Mouse (Mus musculus) ES-Bruce4 (cell line): ENCODE measurements around the gene Med25. TPM values are rescaled to one million over a fixed set of nuclear protein-coding genes. Genes with fewer than 3 reads are reported as not detected.

Experiments used
- H3K27ac ChIP-seq: 2 replicates; pipeline ENCODE4 v1.5.1; 2012; ENCODE audit warnings: low read length, inconsistent platforms; ENCODE audit not compliant: insufficient read depth
- H3K27me3 ChIP-seq: 2 replicates; pipeline ENCODE4 v1.6.1; 2012; ENCODE audit warnings: mild to moderate bottlenecking, low read length, inconsistent platforms; ENCODE audit not compliant: control insufficient read depth, poor library complexity, insufficient read depth, severe bottlenecking
- H3K36me3 ChIP-seq: 2 replicates; pipeline ENCODE4 v1.6.1; 2012; ENCODE audit warnings: inconsistent platforms, mild to moderate bottlenecking, low read length, moderate library complexity; ENCODE audit not compliant: control insufficient read depth, poor library complexity, insufficient read depth, severe bottlenecking
- H3K4me1 ChIP-seq: one replicate; pipeline ENCODE4 v1.8.1; 2011; ENCODE audit warnings: low read length; ENCODE audit not compliant: control insufficient read depth, insufficient read depth
- H3K4me3 ChIP-seq: 2 replicates; pipeline ENCODE4 v1.5.1; 2011; ENCODE audit warnings: low read depth, mild to moderate bottlenecking, low read length
- H3K9ac ChIP-seq: 2 replicates; pipeline ENCODE4 v1.6.1; 2012; ENCODE audit warnings: low read depth, mild to moderate bottlenecking, inconsistent platforms; ENCODE audit not compliant: poor library complexity, severe bottlenecking
- H3K9me3 ChIP-seq: replicated peaks from 2 replicates; pipeline ENCODE4 v1.6.1; 2012; ENCODE audit warnings: mild to moderate bottlenecking, low read length, inconsistent platforms; ENCODE audit not compliant: control insufficient read depth, poor library complexity, insufficient read depth, severe bottlenecking
- CTCF ChIP-seq: IDR thresholded peaks from one replicate; pipeline ENCODE4 v1.8.1; 2011; ENCODE audit warnings: low read depth, low read length
- EP300 ChIP-seq: IDR thresholded peaks from 2 replicates; pipeline ENCODE4 v1.6.1; 2011; ENCODE audit warnings: low read depth, low read length; ENCODE audit not compliant: insufficient read depth
- POLR2A ChIP-seq: IDR thresholded peaks from one replicate; pipeline ENCODE4 v1.8.1; 2011; ENCODE audit warnings: low read length; ENCODE audit not compliant: insufficient read depth
- polyA plus RNA-seq: library from polyadenylated mRNA; stranded (reverse); fragments of >200 nt; gene quantifications from 2 replicates; pipeline ENCODE4 v1.2.4, GENCODE M21; 2011; ENCODE audit warnings: low read depth; ENCODE audit not compliant: missing spikeins, insufficient read depth, insufficient read length

Gene Med25
- polyA plus RNA-seq, 1 experiment, result 54.0 TPM

GRCm38 (mm10) chr7:44857042-44857552 is 35.4 kb downstream of the Med25 start, which contains the start of gene Pnkp:
TSS of gene Pnkp (plus strand) at chr7:44857139.
- Histone ChIP-seq H3K9me3 (no peaks in the 10 kb centered on the region), H3K27ac (peak within 1 kb of the TSS; percentile 74), H3K36me3 (no peaks in the 10 kb centered on the region), H3K4me3 (peak within 1 kb of the TSS; percentile 82), H3K4me1 (no peaks in the 10 kb centered on the region), H3K27me3 (no peaks in the 10 kb centered on the region), H3K9ac (peak within 1 kb of the TSS; percentile 85)
- TF ChIP-seq POLR2A (peak; percentile 25), CTCF (no peak), EP300 (0 out of 2 replicates have a peak, but pooled peaks have one; percentile 3)

DNA sequence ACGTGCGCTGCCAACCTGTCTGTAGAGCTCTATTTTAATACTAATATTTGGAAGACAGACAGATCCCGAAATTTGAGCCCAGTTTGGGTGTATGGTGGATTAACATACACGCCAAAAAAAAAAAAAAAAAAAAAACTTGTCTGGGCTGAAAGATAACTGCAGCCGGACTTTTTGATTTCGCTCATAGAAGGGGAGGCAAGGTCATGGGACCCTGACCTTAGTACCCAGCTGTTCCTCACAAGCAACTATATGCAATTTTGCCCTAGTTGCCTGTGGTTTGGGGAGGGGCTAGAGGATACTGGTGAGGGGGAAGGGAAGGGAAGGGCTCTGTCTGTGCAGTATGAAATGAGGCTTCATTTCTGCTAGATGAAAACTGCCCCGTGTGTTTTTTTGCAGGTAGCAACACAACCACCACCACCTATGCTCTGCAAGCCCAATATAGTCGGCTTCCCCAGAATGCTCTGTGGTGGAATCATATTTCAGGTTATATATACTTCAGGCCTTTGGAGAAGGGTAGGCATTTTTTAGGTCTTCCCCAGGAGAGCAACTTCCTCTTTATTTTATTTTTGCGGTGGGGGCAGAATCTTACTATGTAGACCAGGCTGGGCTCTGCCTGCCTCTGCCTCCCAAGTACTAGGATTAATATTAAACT is 36.1 kb downstream of the Med25 start:
- H3K9ac ChIP-seq, result peak overlapping the region; percentile 85
- no peaks in the 10 kb centered on the region for H3K4me1 ChIP-seq

DNA sequence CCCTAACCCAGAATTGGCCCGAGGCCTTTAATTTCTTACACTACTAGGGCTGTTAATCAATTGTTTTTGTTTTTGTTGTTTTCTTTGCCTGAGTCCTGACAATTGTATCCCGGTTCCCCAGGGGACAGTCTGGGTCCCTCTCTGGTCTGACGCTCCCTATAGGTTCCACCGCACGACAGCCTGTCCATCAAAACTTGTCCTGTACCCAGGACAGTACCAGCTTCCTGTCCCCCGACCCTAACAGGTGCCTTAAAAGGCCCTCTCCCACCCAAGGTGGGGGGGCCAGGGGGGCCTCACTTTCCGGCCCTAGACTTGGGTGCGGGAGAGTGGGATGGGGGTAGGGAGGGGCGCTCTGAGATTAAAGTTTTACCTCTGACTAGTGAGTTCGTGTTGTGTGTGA is 37.5 kb downstream of the Med25 start:
- Histone ChIP-seq H3K27ac (peak overlapping the region; percentile 28), H3K36me3 (no peaks in the 10 kb centered on the region), H3K27me3 (no peaks in the 10 kb centered on the region), H3K9ac (peak overlapping the region; percentile 35), H3K4me1 (no peaks in the 10 kb centered on the region), H3K9me3 (no peaks in the 10 kb centered on the region), H3K4me3 (peak overlapping the region; percentile 77; the same call in 1 of the 2 replicates)
- no peak for TF ChIP-seq CTCF
- no peak for TF ChIP-seq EP300
- no peak for TF ChIP-seq POLR2A

More for the DNA sequence above, 36.1 kb downstream of the Med25 start:
- TF ChIP-seq POLR2A (no peak), CTCF (no peak), EP300 (no peak)
- Histone ChIP-seq H3K36me3 (no peaks in the 10 kb centered on the region), H3K27me3 (no peaks in the 10 kb centered on the region), H3K27ac (peak overlapping the region; percentile 74; the same call in 1 of the 2 replicates), H3K4me3 (peak overlapping the region; percentile 82), H3K9me3 (no peaks in the 10 kb centered on the region)

DNA sequence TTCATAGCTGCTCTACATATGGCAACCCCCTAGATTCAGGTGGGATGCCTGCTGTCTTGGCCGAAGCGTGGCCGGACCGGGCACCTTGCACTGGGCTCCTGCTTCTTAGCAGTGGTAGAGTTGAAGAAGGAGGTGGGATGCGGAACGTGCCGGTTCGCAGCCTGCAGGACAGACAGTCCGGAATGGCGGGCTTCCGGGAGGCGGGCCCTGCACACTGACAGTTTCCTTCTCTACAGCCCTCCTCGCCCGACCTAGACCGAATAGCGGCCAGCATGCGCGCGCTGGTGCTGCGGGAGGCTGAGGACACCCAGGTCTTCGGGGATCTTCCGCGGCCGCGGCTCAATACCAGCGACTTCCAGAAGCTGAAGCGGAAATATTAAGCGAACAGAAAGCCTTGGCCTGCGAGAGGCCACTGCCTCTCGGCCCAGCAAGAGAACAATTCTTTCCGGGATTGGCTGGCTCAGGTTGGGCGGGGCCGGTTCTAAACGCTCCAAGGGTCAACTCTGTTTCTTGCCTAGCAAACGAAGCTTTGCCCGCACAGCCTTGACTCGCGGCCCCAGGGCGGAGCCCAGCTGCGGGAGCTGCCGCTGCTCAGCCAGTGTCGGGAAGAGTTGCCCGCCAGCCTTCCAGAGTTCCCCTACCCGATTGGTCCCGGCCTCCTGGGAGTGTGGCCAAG is 38.0 kb downstream of the Med25 start:
- Histone ChIP-seq H3K4me1 (no peaks in the 10 kb centered on the region), H3K27ac (peak overlapping the region; percentile 28), H3K9ac (peak overlapping the region; percentile 35), H3K9me3 (no peaks in the 10 kb centered on the region), H3K4me3 (peak overlapping the region; percentile 77), H3K27me3 (no peaks in the 10 kb centered on the region), H3K36me3 (no peaks in the 10 kb centered on the region)
- no peak for TF ChIP-seq CTCF
- no peak for TF ChIP-seq POLR2A
- no peak for TF ChIP-seq EP300

- H3K9me3 ChIP-seq, result no peaks in the 10 kb centered on the region
- H3K4me3 ChIP-seq, result peak overlapping the region; percentile 77
- H3K27ac ChIP-seq, result peak overlapping the region; percentile 17; the same call in 1 of the 2 replicates
- H3K4me1 ChIP-seq, result no peaks in the 10 kb centered on the region
- TF ChIP-seq EP300 (no peak), CTCF (no peak), POLR2A (no peak)
- H3K36me3 ChIP-seq, result no peaks in the 10 kb centered on the region
- H3K27me3 ChIP-seq, result no peaks in the 10 kb centered on the region
- H3K9ac ChIP-seq, result peak overlapping the region; percentile 35
These were observed 38.7 kb downstream of the Med25 start for GRCm38 (mm10) chr7:44853596-44854355.

DNA sequence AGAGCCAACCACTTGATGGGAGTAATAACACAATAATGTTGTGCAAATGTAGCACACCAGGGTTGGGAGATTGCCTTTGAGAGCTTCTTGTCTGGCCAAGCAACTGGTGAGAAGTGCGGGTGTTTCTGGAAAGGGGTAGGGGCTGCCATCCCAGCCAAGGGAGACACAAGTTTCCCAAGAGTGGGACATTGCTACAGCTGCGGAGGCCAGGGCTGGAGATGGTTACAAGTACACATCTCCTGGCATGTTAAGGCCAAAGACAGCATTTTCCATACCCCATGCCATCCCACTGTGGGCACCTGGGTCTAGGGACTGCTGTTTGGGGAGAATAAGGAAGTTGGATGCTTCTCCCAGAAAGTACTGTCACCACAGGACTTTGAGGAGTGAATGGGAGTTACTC is 39.4 kb downstream of the Med25 start:
- no peaks in the 10 kb centered on the region for H3K4me1 ChIP-seq
- no peaks in the 10 kb centered on the region for H3K36me3 ChIP-seq
- H3K27ac ChIP-seq, result no peak overlapping the region
- H3K9me3 ChIP-seq, result no peaks in the 10 kb centered on the region
- H3K4me3 ChIP-seq, result no peak overlapping the region; the same call in 1 of the 2 replicates
- H3K9ac ChIP-seq, result peak overlapping the region; percentile 41; the same call in 1 of the 2 replicates
- TF ChIP-seq EP300 (no peak), POLR2A (no peak), CTCF (no peak)
- no peaks in the 10 kb centered on the region for H3K27me3 ChIP-seq
